Mouse (Mus musculus): Measurements from ENCODE around the gene Matn3. TPM values are rescaled to one million over a fixed set of nuclear protein-coding genes. Genes with fewer than 3 reads are reported as not detected.
"Not testable (repeated sequence)": the region's sequence is repeated elsewhere in the genome, so short reads cannot be mapped to it uniquely, and the experiment has no call there.

Gene Matn3
- total RNA-seq, 1 experiment from 2014 or later = not detected

- no peak for ATAC-seq (replicated peaks; ENCODE audit: low read depth, poor library complexity, severe bottlenecking)
These were observed 16.6 kb upstream of the Matn3 start for GRCm38 (mm10) chr12:8931083-8931482.

- ATAC-seq (replicated peaks; ENCODE audit: low read depth, poor library complexity, severe bottlenecking) = no peak
These were observed 12.4 kb upstream of the Matn3 start for GRCm38 (mm10) chr12:8935349-8935748.

GRCm38 (mm10) chr12:8936210-8936609, 11.5 kb upstream of the Matn3 start:
- not testable (repeated sequence) for ATAC-seq (replicated peaks; ENCODE audit: low read depth, poor library complexity, severe bottlenecking)

GRCm38 (mm10) chr12:8939490-8939889, 8.2 kb upstream of the Matn3 start:
- no peak for ATAC-seq (replicated peaks; ENCODE audit: low read depth, poor library complexity, severe bottlenecking)

GRCm38 (mm10) chr12:8940011-8941005, 7.4 kb upstream of the Matn3 start:
- ATAC-seq (replicated peaks; ENCODE audit: low read depth, poor library complexity, severe bottlenecking) = no peak

- no peak for ATAC-seq (replicated peaks; ENCODE audit: low read depth, poor library complexity, severe bottlenecking)
These were observed 6.6 kb upstream of the Matn3 start for GRCm38 (mm10) chr12:8941131-8941615.

GRCm38 (mm10) chr12:8941699-8942392, 5.9 kb upstream of the Matn3 start:
- peak; percentile 83 for ATAC-seq (replicated peaks; ENCODE audit: low read depth, poor library complexity, severe bottlenecking)

GRCm38 (mm10) chr12:8947163-8947562, 566 bp upstream of the Matn3 start:
- ATAC-seq (replicated peaks; ENCODE audit: low read depth, poor library complexity, severe bottlenecking) = peak; percentile 53

- no peak for ATAC-seq (replicated peaks; ENCODE audit: low read depth, poor library complexity, severe bottlenecking)
These were observed 5.4 kb downstream of the Matn3 start for GRCm38 (mm10) chr12:8953136-8953535.

- ATAC-seq (replicated peaks; ENCODE audit: low read depth, poor library complexity, severe bottlenecking) = no peak
These were observed 6.4 kb downstream of the Matn3 start for GRCm38 (mm10) chr12:8954161-8954561.

GRCm38 (mm10) chr12:8961607-8962316, 14.0 kb downstream of the Matn3 start:
- ATAC-seq (replicated peaks; ENCODE audit: low read depth, poor library complexity, severe bottlenecking) = no peak

- ATAC-seq (replicated peaks; ENCODE audit: low read depth, poor library complexity, severe bottlenecking) = peak; percentile 83
These were observed 22.1 kb downstream of the Matn3 start for GRCm38 (mm10) chr12:8969828-8970227.

- peak; percentile 70 for ATAC-seq (replicated peaks; ENCODE audit: low read depth, poor library complexity, severe bottlenecking)
These were observed 26.2 kb downstream of the Matn3 start, which contains the start of gene Wdr35 for GRCm38 (mm10) chr12:8973820-8974465. Gene Wdr35 (plus strand): TSS chr12:8973892.

GRCm38 (mm10) chr12:8975076-8975475, 27.3 kb downstream of the Matn3 start:
- ATAC-seq (replicated peaks; ENCODE audit: low read depth, poor library complexity, severe bottlenecking) = no peak

- ATAC-seq (replicated peaks; ENCODE audit: low read depth, poor library complexity, severe bottlenecking) = no peak
These were observed 45.5 kb downstream of the Matn3 start for GRCm38 (mm10) chr12:8993231-8993630.

GRCm38 (mm10) chr12:8998318-8998717, 50.6 kb downstream of the Matn3 start:
- ATAC-seq (replicated peaks; ENCODE audit: low read depth, poor library complexity, severe bottlenecking) = peak; percentile 82

- ATAC-seq (replicated peaks; ENCODE audit: low read depth, poor library complexity, severe bottlenecking) = peak; percentile 97
These were observed 54.4 kb downstream of the Matn3 start for GRCm38 (mm10) chr12:9002038-9002648.

- peak; percentile 42 for ATAC-seq (replicated peaks; ENCODE audit: low read depth, poor library complexity, severe bottlenecking)
These were observed 59.4 kb downstream of the Matn3 start for GRCm38 (mm10) chr12:9007146-9007545.

GRCm38 (mm10) chr12:9007811-9008210, 60.1 kb downstream of the Matn3 start:
- ATAC-seq (replicated peaks; ENCODE audit: low read depth, poor library complexity, severe bottlenecking) = no peak
